9 mouse cellular contexts compared by ENCODE assay signal in genomic region chr4:62763990-62764389, GRCm38 (mm10).
DNase-seq lines count a peak whose midpoint lies in the region; ATAC-seq and TF ChIP-seq lines count a peak whose summit lies in the region.
"Had no signal": no experiment of that assay in that cellular context is flagged by ENCODE, and none has a peak within 500 bp of the region (broad histone marks: within the 10 kb centered on the region; RNA-seq: fewer than 3 reads in every experiment).

No protein-coding gene starts in this region.

- dilution Hi-C loops in CH12.LX (cut with MboI; ENCODE audit: extremely low pct_ligation_motif_present, extremely low pct_unique_long_range_greater_than_20kb, low sequenced_read_pairs) = no loop called here

- TF ChIP-seq POLR2A in CH12.LX (IDR thresholded peaks at IDR 0.05; ENCODE audit: low read depth, low read length) = no peak

- peak; percentile 61 to 94 for TF ChIP-seq CTCF in CH12.LX (conservative IDR thresholded peaks at IDR 0.05 in 1 of 2, IDR thresholded peaks at IDR 0.05 in 1 of 2; ENCODE audit: low read depth in 2 of 2, low read length in 2 of 2)
- peak; percentile 82 for TF ChIP-seq CTCF in liver, embryonic 14.5 days (IDR thresholded peaks at IDR 0.05; ENCODE audit: low read depth)

- peak; percentile 75 for DNase-seq in CH12.LX (ENCODE audit: extremely low read depth)
- DNase-seq in heart, postnatal 14 days = peak; percentile 86 to 92
- DNase-seq in kidney, postnatal 4 days = peak; percentile 91
- peak; percentile 5 to 24 (median 22) for DNase-seq in liver, embryonic 14.5 days (ENCODE audit: low read depth in 3 of 3, low spot score in 3 of 3)
- DNase-seq in telencephalon, adult 2 months (ENCODE audit: low read depth, low spot score) = peak; percentile 42

- no peak overlapping the region for H3K4me2 ChIP-seq in CH12.LX (ENCODE audit: insufficient read depth, low read depth, poor library complexity, severe bottlenecking)
- no peak overlapping the region for H3K4me2 ChIP-seq in forebrain, embryonic 16.5 days (ENCODE audit: low read length)
- no peak overlapping the region for H3K4me2 ChIP-seq in liver, embryonic 14.5 days (ENCODE audit: low read depth)
- H3K4me2 ChIP-seq in neural tube, embryonic 14.5 days (ENCODE audit: low read depth, low read length) = no peak overlapping the region

- H3K36me3 ChIP-seq in CH12.LX (replicated peaks in 1 of 2; ENCODE audit: control insufficient read depth in 1 of 2, insufficient read depth in 1 of 2, low read length in 1 of 2) = no peaks in the 10 kb centered on the region
- H3K36me3 ChIP-seq in forebrain, embryonic 16.5 days (ENCODE audit: control insufficient read depth, insufficient read depth) = no peaks in the 10 kb centered on the region
- H3K36me3 ChIP-seq in liver, embryonic 14.5 days (replicated peaks; ENCODE audit: control insufficient read depth, insufficient read depth, low read depth) = no peaks in the 10 kb centered on the region
- no peaks in the 10 kb centered on the region for H3K36me3 ChIP-seq in neural tube, embryonic 14.5 days (ENCODE audit: control insufficient read depth, insufficient read depth, low read length)

- H3K79me2 ChIP-seq in CH12.LX (replicated peaks; ENCODE audit: control insufficient read depth, extremely low read depth, insufficient read depth, poor library complexity, severe bottlenecking) = no peaks in the 10 kb centered on the region

- no peak for TF ChIP-seq EP300 in CH12.LX (IDR thresholded peaks at IDR 0.05; ENCODE audit: low read length)
- TF ChIP-seq EP300 in liver, embryonic 14.5 days (IDR thresholded peaks at IDR 0.05; ENCODE audit: low read depth) = no peak

- no peak overlapping the region for H3K27ac ChIP-seq in CH12.LX (ENCODE audit: insufficient read depth, low read depth)
- no peak overlapping the region for H3K27ac ChIP-seq in forebrain, embryonic 16.5 days (ENCODE audit: low read length)
- H3K27ac ChIP-seq in liver, embryonic 14.5 days = no peak overlapping the region
- no peak overlapping the region for H3K27ac ChIP-seq in neural tube, embryonic 14.5 days (ENCODE audit: low read depth, low read length)

- TF ChIP-seq RAD21 in CH12.LX (IDR thresholded peaks at IDR 0.05; ENCODE audit: low read depth, low read length) = peak; percentile 95

- in situ Hi-C loops in CH12.LX (cut with MboI; ENCODE audit: low pct_ligation_motif_present, low pct_unique_long_range_greater_than_20kb, low sequenced_read_pairs) = no loop called here

- peaks cover 0 to 11% of the 10 kb centered on the region in 2 experiments; a peak in 2 of 4 replicates for H3K4me1 ChIP-seq in CH12.LX (ENCODE audit: control insufficient read depth in 1 of 2, insufficient read depth in 2 of 2)
- peaks cover 7% of the 10 kb centered on the region; the same call in 1 of the 2 replicates for H3K4me1 ChIP-seq in forebrain, embryonic 16.5 days (replicated peaks; ENCODE audit: control insufficient read depth, insufficient read depth, low read length)
- no peaks in the 10 kb centered on the region for H3K4me1 ChIP-seq in liver, embryonic 14.5 days (replicated peaks; ENCODE audit: control insufficient read depth in 2 of 2, insufficient read depth in 2 of 2, low read length in 1 of 2)
- H3K4me1 ChIP-seq in neural tube, embryonic 14.5 days (ENCODE audit: control insufficient read depth, insufficient read depth, low read length) = peaks cover 6% of the 10 kb centered on the region; the same call in 1 of the 2 replicates

- peak; percentile 88 for ATAC-seq in cerebellum, adult (ENCODE audit: insufficient number of reproducible peaks, low FRiP score, low TSS enrichment)
- peak; percentile 91 for ATAC-seq in forebrain, embryonic 16.5 days
- peak; percentile 57; the same call in 1 of the 2 replicates for ATAC-seq in liver, embryonic 14.5 days (ENCODE audit: insufficient read depth)
- peak; percentile 91 for ATAC-seq in neural tube, embryonic 14.5 days (ENCODE audit: low read depth)

- WGBS in forebrain, embryonic 16.5 days = 8% methylated on average over 5 of the region's 5 CpGs
- WGBS in liver, embryonic 14.5 days (ENCODE audit: insufficient replicate concordance) = 9% methylated on average over 5 of the region's 5 CpGs
- 10% methylated on average over 5 of the region's 5 CpGs for WGBS in neural tube, embryonic 14.5 days

- H3K9ac ChIP-seq in CH12.LX (ENCODE audit: insufficient read depth, low read depth) = no peak overlapping the region
- no peak overlapping the region for H3K9ac ChIP-seq in forebrain, embryonic 16.5 days (replicated peaks; ENCODE audit: low read depth, low read length)
- H3K9ac ChIP-seq in liver, embryonic 14.5 days (replicated peaks) = no peak overlapping the region
- no peak overlapping the region for H3K9ac ChIP-seq in neural tube, embryonic 14.5 days (replicated peaks; ENCODE audit: low read depth, low read length)

- peaks cover 6% of the 10 kb centered on the region for H3K9me3 ChIP-seq in CH12.LX (replicated peaks; ENCODE audit: low read length)
- H3K9me3 ChIP-seq in forebrain, embryonic 16.5 days (ENCODE audit: control insufficient read depth, low read length) = no peaks in the 10 kb centered on the region
- H3K9me3 ChIP-seq in liver, embryonic 14.5 days (ENCODE audit: control insufficient read depth, low read length) = no peaks in the 10 kb centered on the region
- H3K9me3 ChIP-seq in neural tube, embryonic 14.5 days (ENCODE audit: control insufficient read depth, low read length) = no peaks in the 10 kb centered on the region

- H3K4me3 ChIP-seq in CH12.LX (replicated peaks in 1 of 3; ENCODE audit: low read depth in 2 of 3, low read length in 2 of 3, poor library complexity in 1 of 3) = no peak overlapping the region
- no peak overlapping the region for H3K4me3 ChIP-seq in forebrain, embryonic 16.5 days (replicated peaks; ENCODE audit: low read length)
- no peak overlapping the region for H3K4me3 ChIP-seq in liver, embryonic 14.5 days (ENCODE audit: insufficient read depth in 1 of 2, low read depth in 2 of 2, low read length in 2 of 2)
- no peak overlapping the region for H3K4me3 ChIP-seq in neural tube, embryonic 14.5 days (ENCODE audit: low read depth, low read length)
- H3K4me3 ChIP-seq: erythroblast, embryonic 14.5 days had no signal

- intact Hi-C loops in heart, postnatal 14 days (cut with DNase I) = loop anchor here (1.0 to 10.0 kb wide), 4 partner anchors 152 to 419 kb away; no protein-coding TSS in a partner anchor

- peaks cover 24% of the 10 kb centered on the region for H3K27me3 ChIP-seq in CH12.LX (replicated peaks)
- H3K27me3 ChIP-seq in forebrain, embryonic 16.5 days (replicated peaks; ENCODE audit: control insufficient read depth, insufficient read depth, low read length) = no peaks in the 10 kb centered on the region
- H3K27me3 ChIP-seq in liver, embryonic 14.5 days (ENCODE audit: control insufficient read depth, insufficient read depth, low read length) = no peaks in the 10 kb centered on the region
- H3K27me3 ChIP-seq in neural tube, embryonic 14.5 days (ENCODE audit: control insufficient read depth, insufficient read depth, low read length) = no peaks in the 10 kb centered on the region

TF ChIP-seq in CH12.LX, 34 proteins besides CTCF, POLR2A, EP300 and RAD21:
- TF ChIP-seq MEF2A (IDR thresholded peaks at IDR 0.05; ENCODE audit: borderline replicate concordance, low read depth, low read length) (no peak), NELFE (IDR thresholded peaks at IDR 0.05; ENCODE audit: low read depth, low read length) (0 out of 2 replicates have a peak, but pooled peaks have one; percentile 31), ELF1 (IDR thresholded peaks at IDR 0.05; ENCODE audit: low read depth, low read length) (no peak), ZMIZ1 (IDR thresholded peaks at IDR 0.05; ENCODE audit: low read depth, low read length) (no peak), KAT2A (IDR thresholded peaks at IDR 0.05; ENCODE audit: insufficient replicate concordance, low read length) (no peak), SIN3A (IDR thresholded peaks at IDR 0.05; ENCODE audit: low read length) (no peak), SMC3 (IDR thresholded peaks at IDR 0.05; ENCODE audit: low read depth, low read length) (peak; percentile 95), UBTF (IDR thresholded peaks at IDR 0.05; ENCODE audit: low read depth, low read length) (no peak), IRF4 (IDR thresholded peaks at IDR 0.05; ENCODE audit: low read depth, low read length) (0 out of 2 replicates have a peak, but pooled peaks have one; percentile 22), GABPA (IDR thresholded peaks at IDR 0.05; ENCODE audit: insufficient replicate concordance, low read depth, low read length) (no peak), E2F4 (IDR thresholded peaks at IDR 0.05; ENCODE audit: insufficient replicate concordance, low read depth, low read length) (no peak), ETS1 (conservative IDR thresholded peaks at IDR 0.05; ENCODE audit: low read depth, low read length) (no peak), PAX5 (IDR thresholded peaks at IDR 0.05; ENCODE audit: low read length) (no peak), ZC3H11A (IDR thresholded peaks at IDR 0.05; ENCODE audit: low read depth, low read length) (peak; percentile 71), CHD1 (IDR thresholded peaks at IDR 0.05; ENCODE audit: low read depth, low read length) (no peak), HCFC1 (IDR thresholded peaks at IDR 0.05; ENCODE audit: low read depth, low read length) (no peak), MAFK (IDR thresholded peaks at IDR 0.05; ENCODE audit: insufficient replicate concordance, low read length) (no peak)

Comparison
In these comparisons a context has a peak if more than half of its experiments do, and no peak if none do; other contexts are left out.
1. DNase-seq: peak in every context shown above with its lines; median percentile 91 in kidney, postnatal 4 days; 89 in heart, postnatal 14 days; 75 in CH12.LX; 42 in telencephalon, adult 2 months; 22 in liver, embryonic 14.5 days.